Mouse (Mus musculus) heart, adult 8-10 months (tissue): ENCODE results near the gene Emd. TPM values are rescaled to one million over a fixed set of nuclear protein-coding genes. Genes with fewer than 3 reads are reported as not detected.
"Not testable (repeated sequence)": the region's sequence is repeated elsewhere in the genome, so short reads cannot be mapped to it uniquely, and the experiment has no call there.

ENCODE experiments used
- DNase-seq: peaks from one replicate; pipeline ENCODE4 v3.0.0; 2022; ENCODE audit warnings: low spot score
- total RNA-seq, 4 experiments: library from RNA; stranded (reverse); gene quantifications; 2 replicates each; pipeline ENCODE4 v1.2.4; 2022

Gene Emd
- 10 to 100 TPM; 31.5 to 38.2 (median 33.4) TPM for total RNA-seq

DNA sequence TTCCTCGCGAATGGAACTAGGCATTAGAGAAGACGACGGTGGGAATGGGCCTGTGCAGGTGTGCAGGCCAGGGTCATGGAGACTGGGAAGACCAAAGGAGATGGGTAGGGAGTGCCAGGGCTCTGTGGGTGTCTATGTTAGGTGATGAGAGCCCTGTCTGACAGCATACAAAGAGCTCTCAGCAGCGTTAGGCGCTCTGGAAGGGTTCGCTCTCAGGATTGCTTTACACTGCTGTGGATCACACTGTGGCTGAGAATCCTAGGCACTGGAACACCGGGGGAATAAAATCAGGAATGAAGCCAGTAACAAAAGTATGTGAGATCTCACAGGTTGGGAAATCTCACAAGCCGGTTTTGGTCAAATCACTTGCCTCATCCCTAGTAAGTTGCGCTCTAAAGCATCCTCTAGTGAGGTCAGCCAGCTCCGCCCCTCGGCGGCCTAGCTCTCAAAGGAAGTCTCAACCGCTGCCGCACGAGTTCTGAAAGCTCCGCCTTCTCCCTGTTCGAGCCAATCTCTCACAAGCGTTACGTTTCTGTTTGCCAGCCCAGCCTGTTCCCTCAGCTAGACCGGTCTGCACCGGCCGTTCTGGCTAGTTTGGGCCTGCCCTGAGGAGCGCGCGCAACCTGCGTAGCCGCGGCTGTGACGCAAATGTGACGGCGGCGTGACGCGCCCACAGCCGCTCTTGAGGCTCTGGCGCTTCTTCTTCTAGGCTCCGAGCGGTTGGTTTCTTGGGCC is at the start of gene Emd:
TSS of gene Emd (plus strand) at position 535 of the 735 bp plus-strand sequence.
- DNase-seq = peak; percentile 90

DNA sequence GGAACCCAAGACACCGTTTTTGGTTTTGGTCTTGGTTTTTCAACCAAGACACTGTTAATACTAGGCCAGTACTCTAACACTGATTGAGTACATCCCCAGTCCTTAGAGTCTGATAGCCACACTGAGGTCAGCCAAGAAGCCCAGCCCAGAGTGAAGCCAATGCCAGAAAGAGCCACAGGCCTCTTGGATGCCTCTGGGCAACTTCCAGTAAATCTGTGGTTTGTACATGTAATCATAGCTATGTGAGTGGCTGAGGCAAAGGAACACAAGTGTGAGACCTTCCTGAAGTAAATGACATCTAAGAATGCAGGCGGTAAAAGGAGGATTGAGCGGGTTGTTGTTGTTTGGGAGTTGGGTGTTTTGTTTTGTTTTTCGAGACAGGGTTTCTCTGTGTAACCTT is 36.0 kb upstream of the Emd start:
- DNase-seq = no peak

DNA sequence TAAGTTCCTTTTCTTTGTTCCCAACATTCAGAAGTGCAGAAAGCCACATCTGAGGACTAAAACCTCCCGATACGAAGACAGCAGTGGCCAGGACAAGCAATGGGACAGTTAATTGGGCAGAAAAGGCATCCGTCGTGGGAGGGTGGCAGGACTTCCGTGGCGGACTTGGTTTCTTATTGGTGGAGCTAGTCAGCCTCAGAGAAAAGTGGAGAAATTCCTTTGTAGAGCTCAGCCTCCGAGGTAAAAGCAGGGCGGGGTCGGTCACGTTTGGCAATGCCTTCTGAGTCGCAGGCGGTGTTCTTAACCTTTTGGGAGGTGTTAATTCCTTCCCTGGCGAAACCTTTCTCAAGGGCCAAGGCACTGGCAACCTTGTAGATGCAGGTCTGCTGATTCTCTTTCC is 35.0 kb upstream of the Emd start:
- DNase-seq = no peak

DNA sequence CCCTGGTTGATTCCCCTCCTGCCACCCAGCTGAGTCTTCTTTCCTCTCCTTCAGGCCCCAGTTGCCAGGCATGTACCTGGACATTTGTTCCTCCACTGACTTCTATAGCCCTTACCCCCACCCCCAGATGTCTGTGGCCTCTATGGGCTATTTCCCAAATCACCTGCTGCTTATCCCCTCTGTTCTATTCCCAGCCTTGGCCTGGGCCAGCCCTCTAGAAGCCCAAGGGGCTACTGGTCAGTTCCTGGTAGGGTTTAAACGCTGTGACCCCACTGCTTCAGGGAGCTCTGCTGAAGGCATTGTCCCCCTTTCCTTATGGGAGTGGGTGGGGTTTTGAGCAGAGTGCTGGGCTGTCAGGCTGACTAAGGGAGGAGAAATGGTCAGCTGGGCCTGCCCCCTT is 34.4 kb upstream of the Emd start:
- DNase-seq = not testable (repeated sequence)

DNA sequence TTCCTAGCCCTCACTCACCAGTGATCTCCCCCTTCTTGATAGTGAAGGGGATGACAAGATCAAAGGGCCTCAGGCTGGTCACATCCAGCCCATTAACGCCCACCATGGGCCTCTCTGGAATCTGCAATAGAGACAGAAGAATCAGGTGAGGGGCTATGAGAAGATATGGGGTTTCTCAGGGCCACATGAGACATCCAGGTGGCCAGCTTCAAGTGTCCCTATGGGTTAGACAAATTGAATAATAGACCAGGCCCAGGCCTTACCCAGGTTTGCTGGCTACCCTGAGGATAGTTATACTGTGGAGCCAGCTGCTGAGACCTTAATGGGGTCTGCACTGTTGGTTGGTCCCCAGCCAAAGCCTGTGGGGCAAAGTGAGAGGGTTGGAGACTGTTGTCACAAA is 24.4 kb upstream of the Emd start:
- DNase-seq = no peak

DNA sequence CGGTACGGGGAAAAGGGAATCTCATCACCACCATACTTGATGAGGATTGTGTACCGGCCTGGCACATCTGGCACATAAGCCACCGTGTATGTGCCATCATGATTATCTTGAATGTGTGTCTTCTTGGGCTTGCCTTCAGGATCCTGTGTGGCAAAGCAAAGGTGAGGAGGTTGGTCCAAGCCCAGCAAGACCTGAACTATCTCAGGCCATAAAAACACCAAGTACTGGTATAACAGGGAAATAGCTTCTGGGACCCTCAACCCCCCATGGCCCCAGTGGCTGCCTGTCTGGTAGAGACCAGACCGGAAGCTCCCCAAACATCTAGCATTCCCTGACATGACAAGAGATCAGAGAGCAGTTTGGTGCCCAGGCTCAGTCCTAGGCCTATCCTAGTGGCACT is 21.3 kb upstream of the Emd start:
- no peak for DNase-seq

DNA sequence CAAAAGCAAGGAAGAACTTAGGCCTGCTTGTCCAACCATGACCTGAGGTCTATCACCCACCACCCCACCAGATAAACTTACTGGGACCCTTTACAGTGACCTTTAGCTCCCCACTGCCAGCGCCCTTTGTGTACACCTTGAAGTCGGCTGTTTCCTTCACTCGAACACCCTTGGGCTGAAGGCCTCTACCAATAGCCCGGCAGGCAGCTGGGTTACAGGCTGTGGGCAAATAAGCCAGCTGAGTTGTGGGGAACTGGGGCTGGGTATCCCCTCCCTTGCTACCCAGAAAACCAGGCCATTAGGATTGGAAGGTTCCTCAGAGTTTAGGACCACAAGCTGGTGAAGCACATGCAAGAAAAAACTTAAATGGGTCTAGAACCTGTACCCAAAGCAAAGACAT is 14.2 kb upstream of the Emd start:
- no peak for DNase-seq

DNA sequence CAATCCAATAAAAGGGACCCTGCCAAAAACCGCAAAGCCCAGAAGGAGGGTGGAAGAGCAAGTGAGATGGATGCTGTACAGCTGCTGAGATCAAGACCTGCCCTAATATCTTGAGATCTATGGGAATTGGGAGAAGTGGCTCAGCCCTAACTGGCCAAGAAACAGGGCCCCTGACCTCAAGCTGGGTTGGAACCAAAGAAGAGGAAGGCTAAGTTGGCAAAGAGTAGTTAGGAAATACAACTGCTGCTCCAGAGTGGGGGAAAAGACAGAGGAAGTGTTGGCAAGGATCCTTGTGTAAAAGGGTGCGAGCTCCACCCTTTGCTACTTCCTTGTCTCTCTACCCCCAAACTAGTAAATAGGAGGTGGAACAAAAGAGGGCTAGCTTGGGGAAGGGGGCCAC is 11.1 kb upstream of the Emd start:
- no peak for DNase-seq

DNA sequence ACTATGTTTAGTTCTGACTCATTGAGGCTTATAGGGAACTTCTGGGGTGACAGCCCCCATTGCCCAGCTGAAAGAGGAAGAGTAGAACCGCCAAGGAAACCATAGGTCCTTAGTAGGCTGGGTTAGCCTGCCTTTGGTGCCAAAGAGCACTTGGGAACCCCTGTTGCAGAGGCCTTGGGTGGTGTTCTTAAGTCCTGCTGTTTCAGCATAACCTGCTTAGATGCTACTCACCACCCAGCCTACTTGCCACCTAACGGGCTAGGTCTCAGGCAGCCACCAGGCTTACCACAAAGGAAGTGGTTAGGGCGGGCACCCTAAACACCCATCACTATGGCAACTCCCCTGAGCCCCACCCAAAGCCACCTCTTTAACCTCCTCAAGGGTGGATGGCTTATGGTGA is 10.7 kb upstream of the Emd start:
- DNase-seq = no peak

DNA sequence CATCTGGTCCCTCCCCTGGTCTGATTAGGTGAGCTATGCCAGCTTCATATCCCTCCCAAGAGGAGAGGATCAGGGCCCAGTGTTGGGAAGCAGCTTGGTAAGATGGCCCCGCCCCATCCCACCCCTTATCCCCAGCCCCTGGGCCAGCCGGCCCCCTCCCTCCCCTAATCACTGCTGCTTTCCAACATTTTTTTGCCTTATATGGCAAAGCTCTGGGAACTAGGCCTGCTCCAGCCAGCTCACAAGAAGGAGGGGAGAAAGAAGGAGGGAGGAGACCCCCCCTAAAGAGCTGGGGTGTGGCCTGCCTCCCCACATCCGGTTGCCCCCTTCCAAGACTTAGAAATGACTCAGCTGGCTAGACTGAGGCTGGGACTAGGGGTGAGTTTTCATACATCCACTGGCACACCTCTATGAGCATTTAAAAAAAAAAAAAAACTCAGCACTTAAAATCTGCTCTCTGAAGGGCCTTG is 9.8 kb upstream of the Emd start:
- DNase-seq = peak; percentile 71

DNA sequence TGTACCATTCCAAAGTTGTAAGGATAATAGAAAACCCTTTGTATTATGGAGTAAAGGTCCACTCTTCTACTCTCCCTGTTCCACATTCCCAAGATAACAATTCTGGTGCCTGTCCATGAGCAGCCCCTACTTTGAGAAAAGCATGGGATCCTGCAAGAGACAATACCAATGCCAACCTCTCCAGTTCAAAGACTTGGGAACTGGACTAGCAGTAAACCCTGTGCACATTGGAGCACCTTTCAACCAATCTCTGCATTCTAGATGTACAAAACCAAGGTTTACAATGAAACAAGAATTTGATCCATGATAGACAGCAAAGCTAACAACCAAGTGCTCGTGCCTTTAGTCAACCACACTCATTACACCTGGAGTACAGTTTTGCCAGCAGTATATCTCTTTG is 9.4 kb upstream of the Emd start:
- DNase-seq = no peak

DNA sequence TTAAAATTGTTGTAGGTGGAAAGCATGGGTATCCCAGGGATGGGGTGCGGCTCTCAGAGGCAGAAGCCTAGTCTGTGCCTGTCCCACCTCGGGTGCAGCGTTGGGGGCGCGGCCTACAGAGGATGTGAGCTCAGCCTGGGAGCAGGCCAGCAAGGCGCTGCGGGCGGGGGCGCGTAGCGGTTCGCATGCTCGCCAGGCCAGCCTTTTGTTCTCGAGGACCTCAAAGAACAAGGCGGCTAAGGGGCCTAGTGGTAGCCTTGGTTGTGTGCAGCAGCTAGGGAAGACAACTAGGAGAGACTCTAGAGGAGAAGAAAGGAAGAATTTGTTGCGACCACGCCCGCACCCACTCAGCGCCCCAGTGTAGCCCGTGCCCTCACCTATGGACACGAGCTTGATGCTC is 8.8 kb upstream of the Emd start:
- peak; percentile 82 for DNase-seq

DNA sequence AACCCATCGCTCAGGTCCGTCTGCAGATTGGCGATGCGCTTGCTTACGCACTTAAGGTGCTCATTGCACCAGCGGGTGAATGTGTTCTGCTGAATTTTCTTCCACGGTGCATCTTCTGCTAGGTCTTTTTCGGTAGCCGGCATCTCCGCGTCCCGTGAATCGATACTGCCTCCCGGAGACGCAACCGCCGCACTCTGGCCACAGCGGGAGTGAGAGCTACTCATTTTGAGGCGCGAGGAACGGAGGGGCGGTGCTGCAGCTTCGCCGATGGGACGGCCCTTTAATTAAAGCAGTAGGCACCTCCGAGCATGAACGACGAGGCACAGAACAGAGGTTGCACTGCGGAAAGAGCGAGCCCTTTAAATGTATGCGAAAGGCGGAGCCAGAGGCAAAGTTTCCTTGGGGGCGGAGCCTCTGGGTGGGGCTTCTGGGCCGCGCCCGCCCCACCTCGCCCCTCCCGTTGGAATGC is 8.2 kb upstream of the Emd start:
- DNase-seq = peak; percentile 89

DNA sequence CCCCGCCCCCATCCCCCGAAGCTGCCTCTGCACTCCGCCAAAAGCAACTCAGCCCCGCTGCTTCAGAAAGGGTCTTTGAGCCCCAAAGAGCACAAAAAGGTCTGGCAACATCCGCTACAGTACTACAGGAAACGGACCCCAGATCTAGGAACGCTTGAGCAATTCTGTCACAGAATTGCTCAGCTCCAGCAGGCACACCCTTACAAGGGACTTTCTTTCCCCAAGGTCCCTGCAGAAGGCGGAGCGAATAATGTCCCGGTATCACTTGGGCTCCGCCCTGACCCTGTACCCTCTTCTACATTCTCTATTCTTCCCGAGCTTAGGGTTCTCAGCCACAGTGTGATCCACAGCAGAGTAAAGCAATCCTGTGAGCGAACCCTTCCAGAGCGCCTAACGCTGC is 7.8 kb upstream of the Emd start:
- peak; percentile 41 for DNase-seq

DNA sequence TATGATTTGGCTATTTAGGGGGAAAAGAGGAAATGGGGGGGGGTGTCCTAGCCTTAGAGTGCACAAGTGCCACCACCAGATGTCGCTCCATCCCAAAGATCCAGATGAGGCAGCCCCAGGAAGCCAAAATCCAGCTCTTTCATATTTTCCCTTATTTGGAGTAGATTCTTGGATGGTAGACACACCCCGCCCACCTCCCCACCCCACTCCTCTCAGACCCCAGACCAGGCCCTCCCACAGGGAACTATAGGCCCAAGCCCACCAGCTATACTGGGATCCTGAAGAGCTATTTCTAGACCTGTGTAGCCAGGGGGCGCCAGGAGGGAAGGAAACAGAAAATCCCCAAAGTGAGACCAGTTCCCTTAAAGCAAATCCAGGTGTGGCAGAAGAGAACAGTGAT is 5.8 kb upstream of the Emd start:
- no peak for DNase-seq

DNA sequence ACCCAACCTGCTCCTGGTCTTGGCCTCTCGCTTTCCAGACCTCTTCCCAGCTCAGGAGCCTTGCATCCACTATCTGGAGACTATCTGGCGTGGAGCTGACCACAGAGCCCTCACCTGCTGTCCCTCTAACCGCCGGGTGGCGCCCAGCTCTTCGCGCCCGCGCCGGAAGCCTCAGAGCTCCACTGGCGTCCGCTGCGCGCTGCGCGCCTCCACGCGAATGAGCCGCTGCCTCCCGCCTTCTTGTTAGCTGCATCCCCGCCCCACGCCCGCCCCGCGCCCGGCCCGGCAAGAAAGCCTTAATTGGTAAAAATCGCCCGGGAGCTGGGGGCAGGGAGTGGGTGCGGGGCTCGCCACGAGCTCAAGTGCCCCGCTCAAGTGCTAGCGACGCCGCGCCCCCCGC is 4.9 kb upstream of the Emd start, which contains the start of gene Flna:
TSS of gene Flna (minus strand) at position 206 of the 400 bp plus-strand sequence.
- DNase-seq = peak; percentile 62

DNA sequence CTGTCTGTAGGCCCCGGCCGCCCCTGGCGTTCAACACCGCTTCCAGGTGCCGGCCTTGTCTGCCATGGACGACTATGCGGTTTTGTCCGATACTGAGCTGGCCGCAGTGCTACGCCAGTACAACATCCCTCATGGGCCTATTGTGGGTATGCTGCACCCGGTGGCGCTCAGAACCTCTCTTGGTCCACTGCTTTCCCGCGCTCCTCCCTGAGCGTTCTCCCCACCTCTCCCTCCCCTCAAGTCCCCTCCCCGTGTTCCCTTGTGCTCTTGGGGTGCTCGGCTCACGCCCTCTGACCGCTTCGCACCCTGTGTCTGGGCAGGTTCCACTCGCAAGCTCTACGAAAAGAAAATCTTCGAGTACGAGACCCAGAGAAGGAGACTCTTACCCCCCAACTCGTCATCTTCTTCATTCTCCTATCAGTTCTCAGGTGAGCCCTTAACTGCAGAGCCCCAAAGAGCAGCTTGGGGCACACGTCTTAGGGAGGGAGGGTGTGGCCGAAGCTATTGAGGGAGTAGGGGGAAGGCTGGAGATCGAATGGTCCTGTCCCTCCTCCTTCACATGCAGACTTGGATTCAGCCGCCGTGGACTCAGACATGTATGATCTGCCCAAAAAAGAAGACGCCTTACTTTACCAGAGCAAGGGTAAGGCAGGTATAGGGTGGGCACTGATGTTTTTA is 540 bp downstream of the Emd start:
- DNase-seq = no peak

DNA sequence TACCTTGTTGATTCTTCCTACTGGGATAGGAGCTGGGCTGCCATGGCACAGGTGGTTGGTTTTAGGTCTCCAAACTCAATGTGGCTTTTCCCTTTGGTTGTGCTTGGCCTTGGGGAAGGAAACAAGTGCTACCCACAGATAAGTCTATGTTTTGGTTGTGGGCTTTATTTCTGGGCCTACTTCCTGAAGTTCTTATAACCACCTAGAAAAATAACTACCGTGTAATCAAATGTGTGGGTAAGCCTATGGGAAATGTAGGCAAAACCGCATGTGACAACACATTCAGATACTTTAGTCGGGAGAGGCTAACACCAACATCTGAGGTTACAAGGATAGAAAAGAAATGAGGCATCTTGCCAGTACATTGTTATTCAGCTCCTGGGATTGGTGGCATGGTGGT is 3.3 kb downstream of the Emd start:
- no peak for DNase-seq

DNA sequence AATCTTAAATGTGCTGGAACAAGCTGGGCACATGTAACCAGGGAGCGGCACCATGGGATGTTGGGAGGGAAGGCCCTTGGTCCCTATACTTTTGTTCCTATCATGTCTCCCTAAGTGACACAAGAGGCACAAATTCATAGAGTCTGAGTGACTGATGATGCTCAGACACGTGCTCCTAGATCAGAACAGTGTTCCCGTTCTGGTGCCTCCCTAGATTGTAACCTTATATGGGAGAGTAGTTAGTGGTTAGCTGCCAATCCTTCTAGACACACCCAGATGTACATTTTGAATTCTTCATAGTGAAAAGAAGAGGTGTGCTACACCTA is 15.2 kb downstream of the Emd start:
- DNase-seq = no peak

DNA sequence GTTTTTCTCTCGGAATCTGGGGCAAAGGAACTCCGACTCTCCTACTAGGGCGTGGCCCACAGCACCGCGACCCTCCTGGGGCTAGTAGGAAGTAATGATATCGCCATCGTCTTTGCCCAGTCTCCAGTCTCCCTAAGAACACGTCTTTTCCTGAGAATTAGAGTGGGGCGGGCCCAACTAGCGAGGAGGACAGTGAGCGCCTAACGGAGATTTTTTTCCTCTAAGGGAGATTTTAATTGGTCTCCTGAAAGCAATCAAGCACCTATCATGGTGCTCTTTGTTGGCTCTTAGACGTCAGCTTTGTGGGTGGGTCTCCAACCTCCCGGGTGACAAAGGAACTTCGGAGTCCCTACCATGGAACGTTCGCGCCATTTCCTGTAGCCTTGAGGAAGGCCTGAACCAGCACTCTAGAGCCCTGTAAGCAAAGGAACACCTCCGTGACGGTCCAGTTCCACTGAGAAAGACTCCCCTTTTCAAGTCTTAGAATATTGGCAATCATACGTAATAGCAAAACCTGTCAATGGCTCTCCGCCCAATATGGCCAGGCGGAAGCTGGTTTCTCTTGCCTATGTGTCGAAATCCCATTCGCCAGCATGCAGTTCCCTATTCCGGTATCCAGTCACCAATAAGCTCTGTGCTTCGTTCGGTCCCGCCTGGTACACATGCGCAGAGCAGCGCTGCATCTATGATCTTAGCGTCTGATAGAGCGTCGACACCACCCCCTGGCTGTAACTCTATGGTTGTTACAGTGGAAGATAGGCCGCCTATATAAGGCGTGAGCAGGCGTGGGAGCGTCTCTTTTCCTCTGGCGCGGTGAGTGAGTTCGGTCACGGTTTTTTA is 15.8 kb downstream of the Emd start, which contains the start of gene Rpl10:
TSS of gene Rpl10 (plus strand) at position 751 of the 840 bp plus-strand sequence.
- peak; percentile 92 for DNase-seq

DNA sequence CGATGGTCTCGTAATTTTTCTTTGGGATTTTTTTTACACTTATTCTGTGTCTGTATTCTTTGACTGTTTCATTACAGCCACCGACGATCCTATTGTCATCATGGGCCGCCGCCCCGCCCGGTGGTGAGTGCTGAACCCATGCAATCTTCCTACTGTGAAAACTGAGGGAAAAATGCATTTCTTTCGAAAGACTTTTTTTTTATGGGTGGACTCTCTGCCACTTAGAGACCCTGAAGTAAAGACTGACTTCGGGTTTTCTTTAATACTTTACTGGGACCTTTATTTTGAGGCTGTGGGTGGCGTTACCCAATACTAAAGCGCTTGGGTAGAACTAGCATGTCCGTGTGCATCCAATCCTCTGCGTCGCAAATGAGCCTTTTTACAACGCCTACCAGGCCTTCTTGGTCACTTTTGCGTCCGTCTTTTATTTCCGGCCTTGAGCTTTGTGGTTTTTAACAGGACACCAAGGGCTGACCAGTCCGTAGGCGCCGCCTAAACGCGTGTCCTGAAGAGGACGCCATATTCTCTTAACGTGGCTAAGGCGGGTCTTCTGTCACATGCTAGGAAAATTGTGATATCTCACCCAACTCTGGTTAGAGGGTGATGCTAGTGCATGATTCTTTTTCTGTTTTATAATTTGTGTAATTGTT is 16.5 kb downstream of the Emd start:
- no peak for DNase-seq
